Mouse (Mus musculus) ES-Bruce4 (cell line): ENCODE measurements around the gene Dynlt1c.
"Not testable (repeated sequence)": the region's sequence is repeated elsewhere in the genome, so short reads cannot be mapped to it uniquely, and the experiment has no call there.

Experiments used
- CTCF ChIP-seq: IDR thresholded peaks from one replicate; pipeline ENCODE4 v1.8.1; 2011; ENCODE audit warnings: low read depth, low read length
- POLR2A ChIP-seq: IDR thresholded peaks from one replicate; pipeline ENCODE4 v1.8.1; 2011; ENCODE audit warnings: low read length; ENCODE audit not compliant: insufficient read depth

GRCm38 (mm10) chr17:6619271-6619670, 17.8 kb downstream of the Dynlt1c start:
- not testable (repeated sequence) for TF ChIP-seq CTCF, POLR2A
